Mouse (Mus musculus): Measurements from ENCODE around the gene Fance. TPM values are rescaled to one million over a fixed set of nuclear protein-coding genes. Genes with fewer than 3 reads are reported as not detected.

The Fance gene
- polyA plus RNA-seq, 1 experiment from 2014 or later = 13.5 TPM

DNA sequence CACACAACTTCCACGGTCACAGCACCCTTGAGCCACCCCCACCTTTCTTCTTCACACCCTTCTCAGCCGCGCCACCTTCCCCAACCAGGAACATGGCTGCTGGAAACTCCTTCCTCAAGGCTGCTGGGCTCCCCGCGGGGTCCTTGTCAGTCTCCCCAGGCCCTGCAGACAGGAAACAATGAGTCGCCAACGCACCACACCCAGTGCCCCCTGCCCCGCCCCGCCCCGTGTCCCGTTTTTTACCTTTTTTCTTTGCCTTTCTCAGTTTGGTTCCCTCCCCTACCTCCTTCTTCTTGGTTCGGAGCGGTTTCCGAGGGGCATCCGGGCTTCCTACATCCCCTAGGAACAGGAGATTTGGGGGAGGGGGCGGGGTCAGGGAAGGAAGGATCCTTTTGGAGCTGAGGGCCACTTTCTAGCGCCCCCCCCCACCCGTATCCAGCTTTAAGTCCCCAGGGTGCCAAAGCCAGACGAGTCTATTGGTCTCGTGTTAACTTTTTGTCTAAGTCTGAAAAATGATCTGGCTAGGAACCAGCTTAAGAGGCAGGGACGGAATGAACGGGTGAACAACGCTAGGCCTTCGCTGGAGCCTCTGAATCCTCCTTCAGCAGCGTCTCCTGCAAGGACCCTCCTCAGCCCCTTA is 49.5 kb downstream of the Fance start:
- 2% methylated on average over 25 of the region's 25 CpGs for WGBS (ENCODE audit: insufficient replicate concordance)
- H3K36me3 ChIP-seq = no peaks in the 10 kb centered on the region
- H3K4me3 ChIP-seq (replicated peaks) = peak overlapping the region; percentile 21
- H3K4me2 ChIP-seq = peak overlapping the region; percentile 46
- H3K27ac ChIP-seq = no peak overlapping the region
- peaks cover 82% of the 10 kb centered on the region for H3K27me3 ChIP-seq
- H3K9me3 ChIP-seq (replicated peaks) = no peaks in the 10 kb centered on the region
- no peak overlapping the region for H3K9ac ChIP-seq
- peaks cover 23% of the 10 kb centered on the region for H3K4me1 ChIP-seq (replicated peaks)
- ATAC-seq (ENCODE audit: low read depth) (no peak), DNase-seq (no peak)

GRCm38 (mm10) chr17:28363507-28363906 is 50.2 kb downstream of the Fance start:
- Histone ChIP-seq H3K4me2 (no peak overlapping the region), H3K9me3 (replicated peaks) (no peaks in the 10 kb centered on the region), H3K4me3 (replicated peaks) (no peak overlapping the region), H3K27ac (no peak overlapping the region), H3K4me1 (replicated peaks) (peaks cover 23% of the 10 kb centered on the region), H3K36me3 (no peaks in the 10 kb centered on the region), H3K27me3 (peaks cover 76% of the 10 kb centered on the region), H3K9ac (no peak overlapping the region)
- DNase-seq (no peak), ATAC-seq (ENCODE audit: low read depth) (no peak)
- 14% methylated on average over 6 of the region's 6 CpGs for WGBS (ENCODE audit: insufficient replicate concordance)

DNA sequence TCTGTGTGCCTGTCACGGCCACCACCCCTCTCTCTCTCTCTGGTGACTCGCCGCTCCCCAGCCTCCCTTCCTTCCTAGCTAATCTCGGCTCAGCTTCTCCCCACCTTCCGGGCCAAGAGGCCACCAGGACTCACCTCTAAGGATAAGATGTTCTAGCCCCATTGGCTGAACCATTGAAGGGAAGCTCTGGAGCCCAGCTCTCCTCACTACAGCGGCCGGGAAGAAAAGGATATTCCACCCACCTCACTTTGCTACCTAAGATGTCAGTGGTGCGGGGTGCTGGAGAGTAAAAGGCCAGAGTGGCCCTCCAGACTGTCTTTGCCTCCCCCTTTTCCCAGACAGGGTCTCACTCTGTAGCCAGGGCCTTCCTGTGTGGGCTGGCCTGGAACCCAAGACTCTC is 51.8 kb downstream of the Fance start, which contains the start of gene Tulp1:
Gene Tulp1 (minus strand): TSS at position 101 of the 400 bp plus-strand sequence.
- Histone ChIP-seq H3K4me1 (replicated peaks) (peaks cover 23% of the 10 kb centered on the region), H3K4me2 (peak within 1 kb of the TSS; percentile 8), H3K27me3 (peaks cover 60% of the 10 kb centered on the region), H3K27ac (no peak within 1 kb of the TSS), H3K9me3 (replicated peaks) (no peaks in the 10 kb centered on the region), H3K36me3 (no peaks in the 10 kb centered on the region), H3K4me3 (replicated peaks) (0 out of 2 replicates have a peak within 1 kb of the TSS, but pooled peaks have one; percentile 12), H3K9ac (no peak within 1 kb of the TSS)
- no peak for ATAC-seq (ENCODE audit: low read depth)
- WGBS (ENCODE audit: insufficient replicate concordance) = 20% methylated on average over 8 of the region's 8 CpGs
- no peak for DNase-seq

DNA sequence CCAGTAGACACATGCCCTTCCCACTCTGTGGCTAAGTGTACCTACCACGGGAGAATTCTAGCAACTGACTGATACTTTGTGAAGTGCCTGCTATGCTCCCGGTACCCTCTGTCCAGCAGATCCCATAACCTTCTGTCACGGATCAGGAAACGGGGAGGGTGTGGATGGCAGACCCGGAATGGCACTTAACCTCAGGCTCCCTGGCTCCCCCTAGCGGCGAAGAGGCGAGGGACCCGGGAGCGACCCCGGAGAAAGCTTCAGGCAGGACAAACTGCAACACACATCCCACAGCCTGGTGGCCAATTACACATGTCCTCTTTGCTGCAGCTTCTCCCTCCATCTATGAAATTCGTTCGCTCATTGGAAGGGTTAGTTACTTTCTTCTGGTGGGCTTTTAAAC is 55.1 kb downstream of the Fance start:
- DNase-seq = peak; percentile 71
- H3K9ac ChIP-seq = no peak overlapping the region

GRCm38 (mm10) chr17:28369056-28369455 is 55.7 kb downstream of the Fance start:
- Histone ChIP-seq H3K4me1 (replicated peaks) (peaks cover 3% of the 10 kb centered on the region), H3K4me3 (replicated peaks) (no peak overlapping the region), H3K4me2 (no peak overlapping the region), H3K27ac (no peak overlapping the region), H3K27me3 (peaks cover 27% of the 10 kb centered on the region), H3K9me3 (replicated peaks) (no peaks in the 10 kb centered on the region), H3K36me3 (no peaks in the 10 kb centered on the region), H3K9ac (no peak overlapping the region)
- no peak for DNase-seq
- no peak for ATAC-seq (ENCODE audit: low read depth)
- 48% methylated on average over 5 of the region's 5 CpGs for WGBS (ENCODE audit: insufficient replicate concordance)

More for the DNA sequence above, 55.1 kb downstream of the Fance start:
- peaks cover 9% of the 10 kb centered on the region for H3K4me1 ChIP-seq (replicated peaks)
- no peak overlapping the region for H3K4me2 ChIP-seq
- H3K36me3 ChIP-seq = no peaks in the 10 kb centered on the region
- peaks cover 31% of the 10 kb centered on the region for H3K27me3 ChIP-seq
- no peak overlapping the region for H3K4me3 ChIP-seq (replicated peaks)
- H3K27ac ChIP-seq = no peak overlapping the region
- ATAC-seq (ENCODE audit: low read depth) = peak; percentile 39; the same call in 1 of the 2 replicates
- H3K9me3 ChIP-seq (replicated peaks) = no peaks in the 10 kb centered on the region
- 2% methylated on average over 13 of the region's 13 CpGs for WGBS (ENCODE audit: insufficient replicate concordance)

DNA sequence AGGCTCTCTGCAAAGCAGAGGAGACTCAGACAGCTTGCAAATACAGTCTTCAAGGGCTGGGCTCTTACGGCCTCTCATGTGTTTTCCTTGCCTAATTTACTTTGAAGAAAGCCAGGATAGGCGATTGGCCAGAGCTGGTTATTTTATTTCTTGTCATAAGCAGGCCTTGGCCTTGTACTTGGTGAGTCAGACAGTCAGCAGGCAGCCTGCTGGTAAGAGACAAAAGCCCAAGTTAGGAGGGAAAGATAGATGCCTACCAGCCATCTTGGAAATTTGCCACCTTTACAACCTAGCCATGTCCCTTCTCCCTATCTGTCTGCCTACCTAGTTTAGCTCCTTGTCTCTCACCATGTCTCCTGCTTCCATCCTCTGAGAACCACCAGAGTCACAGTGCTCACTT is 58.0 kb downstream of the Fance start:
- H3K4me2 ChIP-seq = no peak overlapping the region
- H3K9ac ChIP-seq = no peak overlapping the region
- WGBS (ENCODE audit: insufficient replicate concordance) = 67% methylated on average over 2 of the region's 2 CpGs
- no peak for DNase-seq
- no peaks in the 10 kb centered on the region for H3K9me3 ChIP-seq (replicated peaks)
- H3K36me3 ChIP-seq = no peaks in the 10 kb centered on the region
- H3K27me3 ChIP-seq = peaks cover 26% of the 10 kb centered on the region
- no peak overlapping the region for H3K4me3 ChIP-seq (replicated peaks)
- no peak overlapping the region for H3K27ac ChIP-seq
- peaks cover 18% of the 10 kb centered on the region for H3K4me1 ChIP-seq (replicated peaks)
- no peak for ATAC-seq (ENCODE audit: low read depth)

GRCm38 (mm10) chr17:28371941-28372340 is 58.6 kb downstream of the Fance start:
- Histone ChIP-seq H3K27me3 (peaks cover 30% of the 10 kb centered on the region), H3K36me3 (no peaks in the 10 kb centered on the region), H3K4me3 (replicated peaks) (no peak overlapping the region), H3K9ac (no peak overlapping the region), H3K4me2 (no peak overlapping the region), H3K9me3 (replicated peaks) (no peaks in the 10 kb centered on the region), H3K27ac (no peak overlapping the region), H3K4me1 (replicated peaks) (peaks cover 18% of the 10 kb centered on the region)
- 41% methylated on average over 1 of the region's 1 CpGs for WGBS (ENCODE audit: insufficient replicate concordance)
- ATAC-seq (ENCODE audit: low read depth) (no peak), DNase-seq (no peak)

- no peak overlapping the region for H3K4me3 ChIP-seq (replicated peaks)
- no peaks in the 10 kb centered on the region for H3K9me3 ChIP-seq (replicated peaks)
- no peak overlapping the region for H3K4me2 ChIP-seq
- peaks cover 18% of the 10 kb centered on the region for H3K4me1 ChIP-seq (replicated peaks)
- H3K27me3 ChIP-seq = peaks cover 40% of the 10 kb centered on the region
- no peaks in the 10 kb centered on the region for H3K36me3 ChIP-seq
- H3K27ac ChIP-seq = no peak overlapping the region
- ATAC-seq (ENCODE audit: low read depth) = peak; percentile 59; the same call in 1 of the 2 replicates
- no peak overlapping the region for H3K9ac ChIP-seq
- peak; percentile 58 for DNase-seq
- 10% methylated on average over 10 of the region's 10 CpGs for WGBS (ENCODE audit: insufficient replicate concordance)
These were observed 60.5 kb downstream of the Fance start for GRCm38 (mm10) chr17:28373821-28374220.

GRCm38 (mm10) chr17:28374494-28374893 is 61.2 kb downstream of the Fance start:
- no peak overlapping the region for H3K4me2 ChIP-seq
- H3K9me3 ChIP-seq (replicated peaks) = no peaks in the 10 kb centered on the region
- no peaks in the 10 kb centered on the region for H3K36me3 ChIP-seq
- no peak overlapping the region for H3K9ac ChIP-seq
- DNase-seq = no peak
- H3K27ac ChIP-seq = no peak overlapping the region
- 17% methylated on average over 16 of the region's 16 CpGs for WGBS (ENCODE audit: insufficient replicate concordance)
- peaks cover 40% of the 10 kb centered on the region for H3K27me3 ChIP-seq
- H3K4me3 ChIP-seq (replicated peaks) = no peak overlapping the region
- H3K4me1 ChIP-seq (replicated peaks) = peaks cover 18% of the 10 kb centered on the region
- ATAC-seq (ENCODE audit: low read depth) = no peak

DNA sequence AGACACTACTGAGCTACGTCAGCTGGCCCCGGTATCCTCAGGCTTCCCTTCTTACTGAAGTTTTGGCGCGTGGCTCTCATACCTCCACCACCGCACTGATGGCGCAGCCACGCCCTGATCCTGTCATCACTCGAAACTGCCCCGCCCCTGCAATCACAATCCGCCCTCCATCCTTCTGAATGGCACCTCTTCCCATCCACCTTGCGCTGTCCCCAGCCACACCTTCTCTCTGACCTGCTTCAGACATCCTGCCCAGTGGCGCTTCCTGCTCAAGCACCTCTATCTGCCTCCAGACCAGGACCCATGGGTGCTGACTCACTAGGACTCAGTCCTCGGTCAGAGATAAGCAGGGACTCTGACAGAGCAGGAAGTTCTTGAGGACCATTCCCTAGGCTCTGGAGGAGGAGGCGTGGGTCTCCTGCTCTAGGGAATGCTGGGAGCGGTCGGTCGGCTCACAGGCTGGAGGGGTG is 62.3 kb downstream of the Fance start:
- H3K27me3 ChIP-seq = peaks cover 42% of the 10 kb centered on the region

More for the DNA sequence above, 62.3 kb downstream of the Fance start:
- H3K27ac ChIP-seq = no peak overlapping the region
- H3K36me3 ChIP-seq = no peaks in the 10 kb centered on the region
- no peak overlapping the region for H3K9ac ChIP-seq
- no peaks in the 10 kb centered on the region for H3K9me3 ChIP-seq (replicated peaks)
- no peak overlapping the region for H3K4me3 ChIP-seq (replicated peaks)
- ATAC-seq (ENCODE audit: low read depth) (peak; percentile 61), DNase-seq (peak; percentile 11)
- no peak overlapping the region for H3K4me2 ChIP-seq
- 5% methylated on average over 17 of the region's 17 CpGs for WGBS (ENCODE audit: insufficient replicate concordance)
- peaks cover 18% of the 10 kb centered on the region for H3K4me1 ChIP-seq (replicated peaks)
